Mouse (Mus musculus): ENCODE results near the gene Mast3. TPM values are rescaled to one million over a fixed set of nuclear protein-coding genes. Genes with fewer than 3 reads are reported as not detected.
A peak's percentile ranks its signal among the peaks of the same experiment; 100 is the strongest.

The Mast3 gene
- polyA plus RNA-seq, 1 experiment from 2014 or later = 5.6 TPM

- Histone ChIP-seq H3K9me3 (no peaks in the 10 kb centered on the region), H3K36me3 (peaks cover 47% of the 10 kb centered on the region), H3K4me3 (no peak overlapping the region), H3K9ac (0 out of 2 replicates have a peak overlapping the region, but pooled peaks have one; percentile 61), H3K4me1 (peaks cover 54% of the 10 kb centered on the region), H3K27me3 (replicated peaks) (peaks cover 13% of the 10 kb centered on the region), H3K27ac (replicated peaks) (no peak overlapping the region), H3K4me2 (peak overlapping the region; percentile 53)
- no peak for ATAC-seq (ENCODE audit: extremely low read depth, insufficient number of reproducible peaks, low FRiP score, low TSS enrichment)
- WGBS = 75% methylated on average over 10 of the region's 10 CpGs
Observed at GRCm38 (mm10) chr8:70789046-70789445, 15.8 kb downstream of the Mast3 start.

GRCm38 (mm10) chr8:70787941-70788667 lies 16.8 kb downstream of the Mast3 start:
- H3K4me1 ChIP-seq = peaks cover 50% of the 10 kb centered on the region
- H3K4me3 ChIP-seq = peak overlapping the region; percentile 26
- H3K9me3 ChIP-seq = no peaks in the 10 kb centered on the region
- peak overlapping the region; percentile 61 for H3K9ac ChIP-seq
- WGBS = 20% methylated on average over 30 of the region's 30 CpGs
- ATAC-seq (ENCODE audit: extremely low read depth, insufficient number of reproducible peaks, low FRiP score, low TSS enrichment) = peak; percentile 45
- peaks cover 4% of the 10 kb centered on the region for H3K27me3 ChIP-seq (replicated peaks)
- H3K4me2 ChIP-seq = peak overlapping the region; percentile 53
- H3K27ac ChIP-seq (replicated peaks) = 0 out of 2 replicates have a peak overlapping the region, but pooled peaks have one; percentile 5
- H3K36me3 ChIP-seq = peaks cover 57% of the 10 kb centered on the region

DNA sequence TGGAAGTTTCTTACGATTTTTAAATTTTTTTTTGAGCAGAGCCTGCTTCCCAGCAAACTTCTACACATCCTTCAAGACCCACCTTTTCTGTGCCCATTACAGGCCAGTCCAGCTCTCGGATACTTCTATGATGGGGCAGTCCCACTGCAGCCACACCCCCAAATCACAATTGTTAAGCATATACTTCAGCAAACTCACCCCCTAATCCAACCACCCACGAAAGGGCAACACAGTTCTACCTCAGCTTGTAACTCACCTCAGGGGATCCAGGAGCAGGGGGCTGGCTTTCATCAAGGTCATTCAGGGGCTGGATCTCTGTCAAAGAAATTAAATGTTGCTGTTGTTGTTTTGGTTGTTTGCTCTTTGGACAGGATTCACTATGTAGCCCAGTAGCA lies 17.8 kb downstream of the Mast3 start:
- Histone ChIP-seq H3K4me3 (no peak overlapping the region), H3K4me1 (peaks cover 43% of the 10 kb centered on the region), H3K9ac (no peak overlapping the region; the same call in 1 of the 2 replicates), H3K27me3 (replicated peaks) (no peaks in the 10 kb centered on the region), H3K4me2 (peak overlapping the region; percentile 53), H3K36me3 (peaks cover 67% of the 10 kb centered on the region), H3K9me3 (no peaks in the 10 kb centered on the region), H3K27ac (replicated peaks) (no peak overlapping the region)
- ATAC-seq (ENCODE audit: extremely low read depth, insufficient number of reproducible peaks, low FRiP score, low TSS enrichment) = no peak
- WGBS = 89% methylated on average over 3 of the region's 3 CpGs

GRCm38 (mm10) chr8:70786291-70787050 lies 18.4 kb downstream of the Mast3 start:
- Histone ChIP-seq H3K27me3 (replicated peaks) (no peaks in the 10 kb centered on the region), H3K27ac (replicated peaks) (no peak overlapping the region), H3K36me3 (peaks cover 73% of the 10 kb centered on the region), H3K4me2 (no peak overlapping the region), H3K9me3 (no peaks in the 10 kb centered on the region), H3K9ac (no peak overlapping the region), H3K4me3 (no peak overlapping the region), H3K4me1 (peaks cover 37% of the 10 kb centered on the region)
- no peak for ATAC-seq (ENCODE audit: extremely low read depth, insufficient number of reproducible peaks, low FRiP score, low TSS enrichment)
- WGBS = 86% methylated on average over 25 of the region's 25 CpGs

GRCm38 (mm10) chr8:70780093-70780492 lies 24.8 kb downstream of the Mast3 start:
- Histone ChIP-seq H3K4me2 (no peak overlapping the region), H3K27ac (replicated peaks) (no peak overlapping the region), H3K27me3 (replicated peaks) (no peaks in the 10 kb centered on the region), H3K4me3 (no peak overlapping the region), H3K9me3 (no peaks in the 10 kb centered on the region), H3K9ac (no peak overlapping the region), H3K4me1 (peaks cover 20% of the 10 kb centered on the region), H3K36me3 (peaks cover 72% of the 10 kb centered on the region)
- ATAC-seq (ENCODE audit: extremely low read depth, insufficient number of reproducible peaks, low FRiP score, low TSS enrichment) = no peak
- 72% methylated on average over 11 of the region's 11 CpGs for WGBS

DNA sequence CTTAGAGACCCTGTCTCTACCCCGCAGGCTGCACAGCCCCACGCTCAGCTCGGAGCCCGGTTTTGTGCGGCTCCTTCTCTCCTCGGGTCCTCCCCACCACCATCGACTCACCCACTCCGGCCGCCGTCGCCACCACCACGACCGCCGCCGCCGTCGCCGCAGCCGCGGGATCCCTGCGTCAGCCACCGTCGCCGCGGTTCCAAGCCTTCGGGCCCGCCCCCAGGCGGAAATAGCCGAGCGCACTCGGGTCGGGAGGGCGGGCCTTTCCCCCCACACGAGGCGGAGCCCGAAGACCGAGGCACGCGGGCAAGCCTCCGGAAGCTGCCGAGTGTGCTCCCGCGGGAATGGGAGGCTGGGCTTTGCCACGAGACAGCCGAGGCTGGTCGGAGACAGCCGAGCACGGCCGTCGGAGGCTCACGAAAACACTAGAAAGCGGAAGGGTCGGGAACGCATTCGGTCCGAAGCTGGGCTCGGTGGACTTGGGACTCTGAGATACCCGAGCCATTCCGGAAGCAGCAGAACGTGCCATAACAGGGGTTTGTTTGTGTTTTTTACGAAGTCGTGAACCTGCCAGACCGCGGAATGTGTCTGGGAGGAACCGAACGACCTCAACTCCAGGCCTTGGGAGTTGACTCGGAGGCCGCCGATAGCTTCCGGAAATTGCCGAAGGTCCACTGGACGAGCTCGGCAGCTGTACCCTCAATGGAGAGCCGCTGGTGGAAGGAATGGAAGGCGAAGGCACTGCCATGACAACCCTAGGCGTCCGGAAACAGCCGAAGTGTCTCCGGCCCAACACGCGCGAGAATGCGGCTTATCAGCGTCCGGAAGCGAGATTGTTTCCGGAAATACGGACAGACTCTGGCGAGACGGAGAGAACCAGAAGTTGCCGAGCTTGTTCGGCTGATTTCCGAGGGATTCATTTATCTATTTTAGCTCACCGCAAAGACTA lies 28.1 kb downstream of the Mast3 start, which contains the start of gene Pik3r2:
Gene Pik3r2 (minus strand): TSS at position 218 of the 949 bp plus-strand sequence.
- Histone ChIP-seq H3K27me3 (replicated peaks) (no peaks in the 10 kb centered on the region), H3K9me3 (no peaks in the 10 kb centered on the region), H3K4me2 (peak within 1 kb of the TSS; percentile 89), H3K4me3 (peak within 1 kb of the TSS; percentile 93), H3K9ac (peak within 1 kb of the TSS; percentile 99), H3K36me3 (peaks cover 68% of the 10 kb centered on the region), H3K4me1 (peaks cover 45% of the 10 kb centered on the region), H3K27ac (replicated peaks) (peak within 1 kb of the TSS; percentile 99)
- ATAC-seq (ENCODE audit: extremely low read depth, insufficient number of reproducible peaks, low FRiP score, low TSS enrichment) = peak; percentile 82
- under 1% methylated on average over 91 of the region's 94 CpGs for WGBS

- Histone ChIP-seq H3K9ac (peak overlapping the region; percentile 99), H3K27ac (replicated peaks) (peak overlapping the region; percentile 99), H3K4me2 (peak overlapping the region; percentile 89), H3K9me3 (no peaks in the 10 kb centered on the region), H3K27me3 (replicated peaks) (no peaks in the 10 kb centered on the region), H3K4me1 (peaks cover 45% of the 10 kb centered on the region), H3K4me3 (peak overlapping the region; percentile 93), H3K36me3 (peaks cover 68% of the 10 kb centered on the region)
- 2% methylated on average over 34 of the region's 34 CpGs for WGBS
- ATAC-seq (ENCODE audit: extremely low read depth, insufficient number of reproducible peaks, low FRiP score, low TSS enrichment) = 0 out of 2 replicates have a peak, but pooled peaks have one; percentile 1
Observed at GRCm38 (mm10) chr8:70775851-70776495, 28.9 kb downstream of the Mast3 start.

- 74% methylated on average over 5 of the region's 5 CpGs for WGBS
- Histone ChIP-seq H3K4me2 (peak overlapping the region; percentile 89), H3K4me1 (peaks cover 45% of the 10 kb centered on the region), H3K27ac (replicated peaks) (no peak overlapping the region), H3K9me3 (no peaks in the 10 kb centered on the region), H3K9ac (peak overlapping the region; percentile 99), H3K27me3 (replicated peaks) (no peaks in the 10 kb centered on the region), H3K36me3 (peaks cover 68% of the 10 kb centered on the region), H3K4me3 (peak overlapping the region; percentile 93)
- ATAC-seq (ENCODE audit: extremely low read depth, insufficient number of reproducible peaks, low FRiP score, low TSS enrichment) = no peak
Observed at GRCm38 (mm10) chr8:70775227-70775626, 29.6 kb downstream of the Mast3 start.

- Histone ChIP-seq H3K4me1 (peaks cover 45% of the 10 kb centered on the region), H3K4me2 (no peak overlapping the region), H3K9ac (peak overlapping the region; percentile 99), H3K27ac (replicated peaks) (peak overlapping the region; percentile 54; the same call in 1 of the 2 replicates), H3K27me3 (replicated peaks) (no peaks in the 10 kb centered on the region), H3K36me3 (peaks cover 68% of the 10 kb centered on the region), H3K4me3 (no peak overlapping the region), H3K9me3 (no peaks in the 10 kb centered on the region)
- no peak for ATAC-seq (ENCODE audit: extremely low read depth, insufficient number of reproducible peaks, low FRiP score, low TSS enrichment)
- 93% methylated on average over 18 of the region's 18 CpGs for WGBS
Observed at GRCm38 (mm10) chr8:70774740-70775139, 30.1 kb downstream of the Mast3 start.

- no peaks in the 10 kb centered on the region for H3K27me3 ChIP-seq (replicated peaks)
- H3K4me3 ChIP-seq = peak overlapping the region; percentile 4; the same call in 1 of the 2 replicates
- peak overlapping the region; percentile 99 for H3K9ac ChIP-seq
- H3K27ac ChIP-seq (replicated peaks) = peak overlapping the region; percentile 54
- H3K4me1 ChIP-seq = peaks cover 45% of the 10 kb centered on the region
- H3K9me3 ChIP-seq = no peaks in the 10 kb centered on the region
- ATAC-seq (ENCODE audit: extremely low read depth, insufficient number of reproducible peaks, low FRiP score, low TSS enrichment) = no peak
- H3K4me2 ChIP-seq = peak overlapping the region; percentile 11
- 56% methylated on average over 9 of the region's 9 CpGs for WGBS
- H3K36me3 ChIP-seq = peaks cover 66% of the 10 kb centered on the region
Observed at GRCm38 (mm10) chr8:70773833-70774232, 31.0 kb downstream of the Mast3 start.

Data from heart, embryonic 13.5 days (tissue).